Mouse (Mus musculus) thymus, adult 2 months (tissue): ENCODE measurements around the gene Tspan33. TPM values are rescaled to one million over a fixed set of nuclear protein-coding genes. Genes with fewer than 3 reads are reported as not detected.
"Not testable (repeated sequence)": the region's sequence is repeated elsewhere in the genome, so short reads cannot be mapped to it uniquely, and the experiment has no call there.

Experiments used
- DNase-seq: peaks from one replicate; pipeline ENCODE4 v3.0.0; 2021
- H3K27ac ChIP-seq: fragments of 200-500 bp; 2 replicates; pipeline ENCODE4 v1.5.1; 2012; ENCODE audit warnings: low read length, control low read depth; ENCODE audit not compliant: control insufficient read depth, insufficient read depth
- H3K27me3 ChIP-seq: fragments of 200-500 bp; 2 replicates; pipeline ENCODE4 v1.6.1; 2012; ENCODE audit warnings: mild to moderate bottlenecking, low read length, moderate library complexity, mixed read lengths; ENCODE audit not compliant: control insufficient read depth, insufficient read depth
- H3K36me3 ChIP-seq: fragments of 200-500 bp; 2 replicates; pipeline ENCODE4 v1.6.1; 2012; ENCODE audit warnings: mild to moderate bottlenecking, low read length, moderate library complexity; ENCODE audit not compliant: control insufficient read depth, insufficient read depth
- H3K4me1 ChIP-seq: fragments of 200-500 bp; replicated peaks from 2 replicates; pipeline ENCODE4 v1.6.1; 2012; ENCODE audit warnings: low read length; ENCODE audit not compliant: control insufficient read depth, insufficient read depth
- H3K4me3 ChIP-seq: fragments of 200-500 bp; 2 replicates; pipeline ENCODE4 v1.5.1; 2012; ENCODE audit warnings: mild to moderate bottlenecking, low read length, control low read depth, moderate library complexity; ENCODE audit not compliant: control insufficient read depth, insufficient read depth
- CTCF ChIP-seq: fragments of 200-500 bp; IDR thresholded peaks from 2 replicates; pipeline ENCODE4 v1.5.1; 2012; ENCODE audit warnings: mild to moderate bottlenecking, control low read depth, low read length, moderate library complexity, borderline replicate concordance; ENCODE audit not compliant: control insufficient read depth, poor library complexity, insufficient read depth; ENCODE audit errors: extremely low read depth
- POLR2A ChIP-seq: fragments of 200-500 bp; IDR thresholded peaks from 2 replicates; pipeline ENCODE4 v1.6.1; 2012; ENCODE audit warnings: mild to moderate bottlenecking, low read length, control low read depth, moderate library complexity; ENCODE audit not compliant: control insufficient read depth, poor library complexity, insufficient read depth; ENCODE audit errors: extremely low read depth
- WGBS: fragments of 180-500 bp; shearing (Covaris S2); methylation state at CpG from one replicate; pipeline ENCODE4 v1.1.7; 2018; 5-methylcytosine and 5-hydroxymethylcytosine counted together
- polyA plus RNA-seq: library from polyadenylated mRNA; depleted of rRNA; stranded (reverse); fragments of >200 nt; gene quantifications from 2 replicates; pipeline ENCODE4 v1.2.3, GENCODE M21; 2012

Gene Tspan33
- polyA plus RNA-seq, 1 experiment: 6.1 TPM

- no peak overlapping the region for H3K27ac ChIP-seq
- DNase-seq: no peak
- no peaks in the 10 kb centered on the region for H3K4me1 ChIP-seq
- 94% methylated on average over 11 of the region's 11 CpGs for WGBS
- no peak for TF ChIP-seq POLR2A
- TF ChIP-seq CTCF: no peak
- H3K27me3 ChIP-seq: no peaks in the 10 kb centered on the region
- no peak overlapping the region for H3K4me3 ChIP-seq
- H3K36me3 ChIP-seq: no peaks in the 10 kb centered on the region
Observed at GRCm38 (mm10) chr6:29660662-29661307, 33.2 kb upstream of the Tspan33 start.

DNA sequence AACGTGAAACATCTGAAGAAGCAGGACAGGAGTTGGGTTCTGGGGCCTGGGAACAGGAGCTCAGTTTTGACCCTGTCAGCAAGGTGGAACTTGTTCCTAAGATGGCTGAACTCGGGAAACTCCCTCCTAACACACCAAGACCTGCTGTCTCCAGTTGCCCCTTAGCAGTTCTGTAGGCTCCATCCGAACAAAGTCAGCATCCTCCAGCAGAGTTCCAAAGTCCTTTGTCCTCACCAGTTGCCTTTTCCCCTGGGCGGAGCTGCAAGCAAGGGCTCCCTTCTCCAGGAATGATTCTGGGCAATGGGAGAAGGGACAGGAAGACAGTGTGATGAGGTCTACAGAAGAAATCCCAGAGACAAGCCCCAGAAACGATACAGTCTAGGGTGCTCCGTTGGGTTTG lies 26.8 kb upstream of the Tspan33 start:
- no peaks in the 10 kb centered on the region for H3K27me3 ChIP-seq
- no peaks in the 10 kb centered on the region for H3K36me3 ChIP-seq
- DNase-seq: no peak
- H3K4me3 ChIP-seq: no peak overlapping the region
- no peak overlapping the region for H3K27ac ChIP-seq
- no peaks in the 10 kb centered on the region for H3K4me1 ChIP-seq
- TF ChIP-seq CTCF (no peak), POLR2A (no peak)
- WGBS: 88% methylated on average over 6 of the region's 6 CpGs

- no peak for TF ChIP-seq POLR2A
- no peak for TF ChIP-seq CTCF
- H3K4me1 ChIP-seq: no peaks in the 10 kb centered on the region
- no peaks in the 10 kb centered on the region for H3K36me3 ChIP-seq
- WGBS: 62% methylated on average over 3 of the region's 3 CpGs
- no peak overlapping the region for H3K4me3 ChIP-seq
- no peak overlapping the region for H3K27ac ChIP-seq
- no peak for DNase-seq
- H3K27me3 ChIP-seq: no peaks in the 10 kb centered on the region
Observed at GRCm38 (mm10) chr6:29671741-29672140, 22.3 kb upstream of the Tspan33 start.

DNA sequence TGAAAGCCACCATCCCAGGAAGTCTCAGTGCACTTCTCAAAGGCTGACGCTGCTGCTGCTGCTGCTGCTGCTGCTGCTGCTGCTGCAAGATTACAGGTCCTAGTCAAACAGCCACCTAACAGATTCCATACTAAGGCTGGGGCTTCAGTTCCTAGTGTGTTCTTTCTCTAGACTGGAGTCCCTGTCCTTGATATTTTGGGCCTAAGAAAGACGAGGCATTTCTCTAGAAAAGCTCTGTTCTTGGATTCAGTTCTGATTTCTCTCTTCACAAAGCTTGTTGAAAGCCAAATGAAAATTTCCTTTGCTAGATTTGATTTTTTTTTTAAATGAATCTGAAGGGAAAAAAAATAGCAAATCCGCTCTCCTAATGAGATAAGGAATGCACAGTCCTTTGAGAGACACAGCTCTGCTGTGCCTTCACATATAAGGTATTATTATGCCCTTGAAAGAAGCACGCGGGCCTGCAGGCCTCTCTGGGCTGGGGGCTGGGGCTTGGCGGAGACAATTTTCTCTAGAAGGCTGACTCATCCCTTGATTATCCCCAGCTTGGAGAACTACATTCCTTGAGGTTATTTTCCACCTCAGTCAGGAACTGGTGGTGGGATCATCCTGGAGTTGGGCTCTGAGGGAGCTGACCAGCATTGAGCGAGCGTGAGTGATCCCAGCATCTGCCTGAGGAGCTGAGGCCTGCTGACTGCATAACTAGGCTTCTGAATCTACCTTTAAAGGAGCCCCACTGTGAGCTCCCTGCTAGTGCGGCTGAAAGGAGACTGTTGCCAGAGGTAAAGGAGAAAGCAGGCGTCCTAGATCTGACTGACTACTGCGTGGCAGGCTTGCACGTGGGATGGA lies 21.2 kb upstream of the Tspan33 start:
- WGBS: 88% methylated on average over 12 of the region's 12 CpGs
- H3K4me1 ChIP-seq: no peaks in the 10 kb centered on the region
- no peak for DNase-seq
- H3K36me3 ChIP-seq: no peaks in the 10 kb centered on the region
- no peaks in the 10 kb centered on the region for H3K27me3 ChIP-seq
- no peak overlapping the region for H3K4me3 ChIP-seq
- H3K27ac ChIP-seq: no peak overlapping the region
- TF ChIP-seq CTCF (no peak), POLR2A (no peak)

DNA sequence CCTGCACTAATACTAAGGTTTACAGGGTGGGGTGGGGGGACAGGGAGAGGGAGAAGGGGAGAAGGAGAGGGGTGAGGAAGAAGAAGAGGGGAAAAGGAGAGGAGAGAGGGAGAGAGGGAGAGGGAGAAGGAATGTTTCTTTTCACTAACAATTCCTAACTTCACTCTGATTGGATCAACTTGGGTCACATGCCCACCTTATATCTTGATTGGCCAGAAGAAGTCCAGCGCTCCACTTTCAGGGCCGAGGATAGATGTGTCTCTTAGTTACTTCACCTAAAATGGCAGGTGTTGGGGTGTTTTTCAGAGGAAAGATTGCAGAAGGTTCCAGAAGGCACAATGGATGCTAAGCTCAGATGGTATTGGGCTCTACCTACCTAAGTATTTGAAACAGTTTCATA lies 20.3 kb upstream of the Tspan33 start:
- no peaks in the 10 kb centered on the region for H3K27me3 ChIP-seq
- no peaks in the 10 kb centered on the region for H3K36me3 ChIP-seq
- H3K4me3 ChIP-seq: no peak overlapping the region
- H3K27ac ChIP-seq: no peak overlapping the region
- no peak for TF ChIP-seq CTCF
- TF ChIP-seq POLR2A: no peak
- 73% methylated on average over 2 of the region's 2 CpGs for WGBS
- DNase-seq: no peak
- H3K4me1 ChIP-seq: no peaks in the 10 kb centered on the region

DNA sequence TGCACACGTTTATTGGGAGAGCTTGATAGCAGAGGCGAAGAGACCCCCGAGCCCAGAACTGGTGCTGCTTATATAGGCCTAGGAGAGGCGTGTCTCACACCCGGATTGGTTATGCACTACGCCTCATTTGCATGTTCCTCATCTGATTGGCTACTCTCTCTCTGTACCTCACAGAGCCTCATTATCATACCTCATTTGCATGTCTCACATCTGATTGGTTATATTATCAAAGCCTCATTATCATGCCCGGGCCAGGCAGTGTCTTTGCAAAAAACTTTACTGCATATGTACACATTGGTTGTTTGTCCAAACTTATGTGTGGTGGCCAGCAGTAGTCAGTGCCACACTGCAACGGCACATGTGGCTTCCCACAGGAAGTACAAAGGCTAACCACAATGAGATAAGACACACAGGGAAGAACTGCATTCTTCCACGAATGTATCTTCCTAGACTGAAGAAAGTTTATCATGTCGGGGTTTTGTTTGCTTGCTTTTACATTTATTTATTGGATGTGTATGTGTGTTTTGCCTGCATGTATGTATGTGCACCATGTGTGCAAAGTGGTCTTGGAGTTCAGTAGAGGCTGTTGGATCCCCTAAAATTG lies 14.0 kb upstream of the Tspan33 start:
- H3K27me3 ChIP-seq, H3K4me1 ChIP-seq, H3K27ac ChIP-seq, H3K4me3 ChIP-seq, H3K36me3 ChIP-seq, DNase-seq: not testable (repeated sequence)
- WGBS: 58% methylated on average over 10 of the region's 10 CpGs

DNA sequence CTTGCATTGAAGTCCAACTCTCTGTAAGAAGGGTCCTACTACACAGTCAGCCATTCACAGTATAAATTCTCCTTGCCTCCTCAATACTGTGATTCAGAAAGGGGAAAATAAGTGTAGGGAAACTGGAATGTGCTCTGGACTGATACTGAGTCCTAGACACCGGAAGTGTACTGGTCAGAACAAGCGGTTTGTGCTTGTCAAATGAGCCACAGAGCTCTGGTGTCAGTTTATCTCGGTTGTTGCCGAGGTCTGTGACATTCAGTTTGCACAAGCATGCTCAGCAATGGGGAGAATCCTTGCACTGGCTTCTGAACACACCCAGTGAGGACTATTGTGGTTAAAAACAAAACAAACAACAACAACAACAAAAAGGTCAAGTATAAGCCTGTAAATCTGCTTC lies 12.2 kb upstream of the Tspan33 start:
- TF ChIP-seq CTCF (no peak), POLR2A (no peak)
- DNase-seq: no peak
- WGBS: 77% methylated on average over 4 of the region's 4 CpGs
- H3K27ac ChIP-seq: no peak overlapping the region
- no peak overlapping the region for H3K4me3 ChIP-seq
- H3K36me3 ChIP-seq: no peaks in the 10 kb centered on the region
- no peaks in the 10 kb centered on the region for H3K4me1 ChIP-seq
- H3K27me3 ChIP-seq: no peaks in the 10 kb centered on the region
